Mouse (Mus musculus): ENCODE measurements around the gene Gm13285.
"Not testable (repeated sequence)": the region's sequence is repeated elsewhere in the genome, so short reads cannot be mapped to it uniquely, and the experiment has no call there.

The Gm13285 gene

GRCm38 (mm10) chr4:88799365-88799764, at the start of gene Gm13285:
Gene Gm13285, plus strand, starts transcription at chr4:88799665.
- in situ Hi-C loops (cut with MboI; ENCODE audit: low pct_unique_long_range_greater_than_20kb in 1 of 2, low sequenced_read_pairs in 2 of 2, unreplicated experiment in 1 of 2) = not testable (repeated sequence)

GRCm38 (mm10) chr4:88749926-88750325, 49.5 kb upstream of the Gm13285 start:
- in situ Hi-C loops (cut with MboI; ENCODE audit: low pct_unique_long_range_greater_than_20kb in 1 of 2, low sequenced_read_pairs in 2 of 2, unreplicated experiment in 1 of 2) = no loop called here

GRCm38 (mm10) chr4:88754818-88755340, 44.6 kb upstream of the Gm13285 start, which contains the start of gene Gm13271:
Gene Gm13271, plus strand, starts transcription at chr4:88754868.
- in situ Hi-C loops (cut with MboI; ENCODE audit: low pct_unique_long_range_greater_than_20kb in 1 of 2, low sequenced_read_pairs in 2 of 2, unreplicated experiment in 1 of 2) = not testable (repeated sequence)

GRCm38 (mm10) chr4:88756581-88757513, 42.6 kb upstream of the Gm13285 start:
- in situ Hi-C loops (cut with MboI; ENCODE audit: low pct_unique_long_range_greater_than_20kb in 1 of 2, low sequenced_read_pairs in 2 of 2, unreplicated experiment in 1 of 2) = not testable (repeated sequence)

GRCm38 (mm10) chr4:88757628-88758031, 41.8 kb upstream of the Gm13285 start:
- in situ Hi-C loops (cut with MboI; ENCODE audit: low pct_unique_long_range_greater_than_20kb in 1 of 2, low sequenced_read_pairs in 2 of 2, unreplicated experiment in 1 of 2) = not testable (repeated sequence)

- in situ Hi-C loops (cut with MboI; ENCODE audit: low pct_unique_long_range_greater_than_20kb in 1 of 2, low sequenced_read_pairs in 2 of 2, unreplicated experiment in 1 of 2) = not testable (repeated sequence)
These were observed 40.7 kb upstream of the Gm13285 start for GRCm38 (mm10) chr4:88758751-88759150.

GRCm38 (mm10) chr4:88759610-88760268, 39.7 kb upstream of the Gm13285 start, which contains the start of gene Gm13283:
Gene Gm13283, plus strand, starts transcription at chr4:88760119.
- in situ Hi-C loops (cut with MboI; ENCODE audit: low pct_unique_long_range_greater_than_20kb in 1 of 2, low sequenced_read_pairs in 2 of 2, unreplicated experiment in 1 of 2) = not testable (repeated sequence)

GRCm38 (mm10) chr4:88760431-88760830, 39.0 kb upstream of the Gm13285 start:
- in situ Hi-C loops (cut with MboI; ENCODE audit: low pct_unique_long_range_greater_than_20kb in 1 of 2, low sequenced_read_pairs in 2 of 2, unreplicated experiment in 1 of 2) = not testable (repeated sequence)

- in situ Hi-C loops (cut with MboI; ENCODE audit: low pct_unique_long_range_greater_than_20kb in 1 of 2, low sequenced_read_pairs in 2 of 2, unreplicated experiment in 1 of 2) = not testable (repeated sequence)
These were observed 37.7 kb upstream of the Gm13285 start for GRCm38 (mm10) chr4:88761776-88762175.

- in situ Hi-C loops (cut with MboI; ENCODE audit: low pct_unique_long_range_greater_than_20kb in 1 of 2, low sequenced_read_pairs in 2 of 2, unreplicated experiment in 1 of 2) = not testable (repeated sequence)
These were observed 37.1 kb upstream of the Gm13285 start for GRCm38 (mm10) chr4:88762341-88762740.

GRCm38 (mm10) chr4:88763384-88764018, 36.0 kb upstream of the Gm13285 start:
- in situ Hi-C loops (cut with MboI; ENCODE audit: low pct_unique_long_range_greater_than_20kb in 1 of 2, low sequenced_read_pairs in 2 of 2, unreplicated experiment in 1 of 2) = not testable (repeated sequence)

GRCm38 (mm10) chr4:88773534-88773933, 25.9 kb upstream of the Gm13285 start, which contains the start of gene Gm13290:
Gene Gm13290, plus strand, starts transcription at chr4:88773834.
- in situ Hi-C loops (cut with MboI; ENCODE audit: low pct_unique_long_range_greater_than_20kb in 1 of 2, low sequenced_read_pairs in 2 of 2, unreplicated experiment in 1 of 2) = not testable (repeated sequence)

GRCm38 (mm10) chr4:88776622-88777021, 22.8 kb upstream of the Gm13285 start, which contains the start of gene Gm13289:
Gene Gm13289, plus strand, starts transcription at chr4:88776922.
- in situ Hi-C loops (cut with MboI; ENCODE audit: low pct_unique_long_range_greater_than_20kb in 1 of 2, low sequenced_read_pairs in 2 of 2, unreplicated experiment in 1 of 2) = not testable (repeated sequence)

- in situ Hi-C loops (cut with MboI; ENCODE audit: low pct_unique_long_range_greater_than_20kb in 1 of 2, low sequenced_read_pairs in 2 of 2, unreplicated experiment in 1 of 2) = not testable (repeated sequence)
These were observed 19.9 kb upstream of the Gm13285 start, which contains the start of gene Gm13272 for GRCm38 (mm10) chr4:88779550-88779949. Gene Gm13272, plus strand, starts transcription at chr4:88779850.

GRCm38 (mm10) chr4:88780320-88780719, 19.1 kb upstream of the Gm13285 start:
- in situ Hi-C loops (cut with MboI; ENCODE audit: low pct_unique_long_range_greater_than_20kb in 1 of 2, low sequenced_read_pairs in 2 of 2, unreplicated experiment in 1 of 2) = not testable (repeated sequence)

GRCm38 (mm10) chr4:88781831-88782230, 17.6 kb upstream of the Gm13285 start, which contains the start of gene Ifnz:
Gene Ifnz, plus strand, starts transcription at chr4:88782131.
- in situ Hi-C loops (cut with MboI; ENCODE audit: low pct_unique_long_range_greater_than_20kb in 1 of 2, low sequenced_read_pairs in 2 of 2, unreplicated experiment in 1 of 2) = not testable (repeated sequence)

GRCm38 (mm10) chr4:88782335-88782734, 17.1 kb upstream of the Gm13285 start:
- in situ Hi-C loops (cut with MboI; ENCODE audit: low pct_unique_long_range_greater_than_20kb in 1 of 2, low sequenced_read_pairs in 2 of 2, unreplicated experiment in 1 of 2) = not testable (repeated sequence)

- in situ Hi-C loops (cut with MboI; ENCODE audit: low pct_unique_long_range_greater_than_20kb in 1 of 2, low sequenced_read_pairs in 2 of 2, unreplicated experiment in 1 of 2) = not testable (repeated sequence)
These were observed 14.1 kb upstream of the Gm13285 start, which contains the start of gene Gm13276 for GRCm38 (mm10) chr4:88785409-88785808. Gene Gm13276, plus strand, starts transcription at chr4:88785709.

All from mouse embryonic stem cell (cell line).